Mouse (Mus musculus): Measurements from ENCODE around the gene Bach1. TPM values are rescaled to one million over a fixed set of nuclear protein-coding genes. Genes with fewer than 3 reads are reported as not detected.

Bach1 gene
- total and polyA plus RNA-seq, 3 experiments, result 11.4 to 20.9 (median 13.4) TPM

- 0 out of 2 replicates have a peak, but pooled peaks have one; percentile 7 for TF ChIP-seq NRF1 (IDR thresholded peaks at IDR 0.05; ENCODE audit: low read depth, low read length)
- no peak for TF ChIP-seq CHD1 (IDR thresholded peaks at IDR 0.05; ENCODE audit: low read depth, low read length)
- TF ChIP-seq SIN3A (IDR thresholded peaks at IDR 0.05; ENCODE audit: low read length), result 0 out of 2 replicates have a peak, but pooled peaks have one; percentile 35
- no peak for TF ChIP-seq ETS1 (conservative IDR thresholded peaks at IDR 0.05; ENCODE audit: low read depth, low read length)
- TF ChIP-seq TBP (conservative IDR thresholded peaks at IDR 0.05; ENCODE audit: low read depth, low read length), result no peak
- no peak; the same call in 1 of the 2 replicates for TF ChIP-seq MAFK (IDR thresholded peaks at IDR 0.05; ENCODE audit: insufficient replicate concordance, low read length)
- TF ChIP-seq ZMIZ1 (IDR thresholded peaks at IDR 0.05; ENCODE audit: low read depth, low read length), result no peak
- no peak; the same call in 1 of the 2 replicates for TF ChIP-seq IRF4 (IDR thresholded peaks at IDR 0.05; ENCODE audit: low read depth, low read length)
- peak; percentile 69; the same call in 1 of the 2 replicates for TF ChIP-seq UBTF (IDR thresholded peaks at IDR 0.05; ENCODE audit: low read depth, low read length)
- TF ChIP-seq ZKSCAN1 (IDR thresholded peaks at IDR 0.05; ENCODE audit: borderline replicate concordance, low read depth, low read length), result no peak
- no peak for TF ChIP-seq RCOR1 (conservative IDR thresholded peaks at IDR 0.05; ENCODE audit: low read depth, low read length)
- no peak for TF ChIP-seq POLR2A (IDR thresholded peaks at IDR 0.05; ENCODE audit: low read depth, low read length)
- TF ChIP-seq KAT2A (IDR thresholded peaks at IDR 0.05; ENCODE audit: insufficient replicate concordance, low read length), result no peak
- no peak for TF ChIP-seq HCFC1 (IDR thresholded peaks at IDR 0.05; ENCODE audit: low read depth, low read length)
- TF ChIP-seq JUN (IDR thresholded peaks at IDR 0.05; ENCODE audit: insufficient read depth, low read depth, low read length), result no peak
Measured at GRCm38 (mm10) chr16:87752482-87752881, 53.7 kb downstream of the Bach1 start (continued).

GRCm38 (mm10) chr16:87754858-87755257, 56.1 kb downstream of the Bach1 start:
- H3K36me3 ChIP-seq (replicated peaks in 1 of 2; ENCODE audit: control insufficient read depth in 1 of 2, insufficient read depth in 1 of 2, low read length in 1 of 2), result no peaks in the 10 kb centered on the region

More at GRCm38 (mm10) chr16:87754858-87755257, 56.1 kb downstream of the Bach1 start:
- Histone ChIP-seq H3K27ac (ENCODE audit: insufficient read depth, low read depth) (no peak overlapping the region), H3K4me1 (ENCODE audit: control insufficient read depth in 1 of 2, insufficient read depth in 2 of 2) (peaks cover 9 to 36% of the 10 kb centered on the region in 2 experiments), H3K27me3 (replicated peaks) (no peaks in the 10 kb centered on the region), H3K9ac (ENCODE audit: insufficient read depth, low read depth) (no peak overlapping the region), H3K4me3 (replicated peaks in 1 of 3; ENCODE audit: low read depth in 2 of 3, low read length in 2 of 3, poor library complexity in 1 of 3) (no peak overlapping the region), H3K9me3 (replicated peaks; ENCODE audit: low read length) (no peaks in the 10 kb centered on the region), H3K4me2 (ENCODE audit: insufficient read depth, low read depth, poor library complexity, severe bottlenecking) (peak overlapping the region; percentile 14; the same call in 1 of the 2 replicates), H3K79me2 (replicated peaks; ENCODE audit: control insufficient read depth, extremely low read depth, insufficient read depth, poor library complexity, severe bottlenecking) (no peaks in the 10 kb centered on the region)
- peak; percentile 84 for DNase-seq (ENCODE audit: extremely low read depth)
- in situ Hi-C loops (cut with MboI; ENCODE audit: low pct_ligation_motif_present, low pct_unique_long_range_greater_than_20kb, low sequenced_read_pairs) (loop anchor here (5.0 kb wide), 2 partner anchors 173 to 253 kb away; no protein-coding TSS in a partner anchor), dilution Hi-C loops (cut with MboI; ENCODE audit: extremely low pct_ligation_motif_present, extremely low pct_unique_long_range_greater_than_20kb, low sequenced_read_pairs) (no loop called here)
- TF ChIP-seq USF1 (IDR thresholded peaks at IDR 0.05; ENCODE audit: low read depth, low read length) (no peak), RAD21 (IDR thresholded peaks at IDR 0.05; ENCODE audit: low read depth, low read length) (peak; percentile 98), SMC3 (IDR thresholded peaks at IDR 0.05; ENCODE audit: low read depth, low read length) (peak; percentile 94), ZC3H11A (IDR thresholded peaks at IDR 0.05; ENCODE audit: low read depth, low read length) (peak; percentile 75), CTCF (conservative IDR thresholded peaks at IDR 0.05 in 1 of 2, IDR thresholded peaks at IDR 0.05 in 1 of 2; ENCODE audit: low read depth in 2 of 2, low read length in 2 of 2) (peak; percentile 95 to 96), KAT2A (IDR thresholded peaks at IDR 0.05; ENCODE audit: insufficient replicate concordance, low read length) (no peak), NRF1 (IDR thresholded peaks at IDR 0.05; ENCODE audit: low read depth, low read length) (peak; percentile 37; the same call in 1 of the 2 replicates), TCF12 (IDR thresholded peaks at IDR 0.05; ENCODE audit: low read depth, low read length) (no peak)

Measured in CH12.LX (cell line).